In the genomic region with DNA sequence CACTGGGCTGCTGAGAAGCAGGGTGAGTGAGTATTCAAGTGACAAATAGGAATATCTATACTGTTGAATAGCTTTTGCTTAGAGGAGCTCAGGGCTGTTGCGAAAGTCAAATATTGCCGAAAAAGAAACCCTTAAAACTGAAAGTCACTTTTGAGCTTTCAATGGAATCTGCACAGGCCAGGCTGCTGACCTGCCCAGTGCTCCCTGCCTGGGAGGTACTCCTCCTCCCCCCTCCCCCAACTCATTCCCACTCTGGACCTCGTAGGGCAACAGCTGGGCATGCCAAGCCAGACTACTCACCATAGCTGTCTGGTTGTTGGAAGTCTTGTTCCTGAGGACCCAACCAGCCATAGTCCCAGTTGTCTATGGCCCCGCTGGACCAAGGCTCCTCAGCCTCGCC, we compare ENCODE assay signal across 31 mouse cellular contexts. TPM values are rescaled to one million over a fixed set of nuclear protein-coding genes. Genes with fewer than 3 reads are reported as not detected.
DNase-seq lines count a peak whose midpoint lies in the region; ATAC-seq lines count a peak whose summit lies in the region.
"Had no signal": no experiment of that assay in that cellular context is flagged by ENCODE, and none has a peak within 500 bp of the region (broad histone marks: within the 10 kb centered on the region; RNA-seq: fewer than 3 reads in every experiment).

No protein-coding gene starts in this region.

- H3K4me2 ChIP-seq in liver, embryonic 15.5 days, result no peak overlapping the region
- no peak overlapping the region for H3K4me2 ChIP-seq in liver, embryonic 11.5 days
- H3K4me2 ChIP-seq: embryonic facial prominence, embryonic 13.5 days; forebrain, embryonic 12.5 days; heart, embryonic 11.5 days; hindbrain, embryonic 12.5 days; intestine, embryonic 15.5 days; midbrain, embryonic 11.5 days; neural tube, embryonic 13.5 days had no signal

- no peaks in the 10 kb centered on the region for H3K36me3 ChIP-seq in liver, embryonic 15.5 days (replicated peaks)
- no peaks in the 10 kb centered on the region for H3K36me3 ChIP-seq in liver, embryonic 11.5 days (ENCODE audit: control insufficient read depth, insufficient read depth, low read length)
- H3K36me3 ChIP-seq: embryonic facial prominence, embryonic 13.5 days; forebrain, embryonic 12.5 days; intestine, embryonic 15.5 days; neural tube, embryonic 13.5 days had no signal

- no peak overlapping the region for H3K4me3 ChIP-seq in liver, embryonic 15.5 days (replicated peaks)
- H3K4me3 ChIP-seq in liver, embryonic 11.5 days (ENCODE audit: low read depth, low read length), result no peak overlapping the region
- H3K4me3 ChIP-seq: embryonic facial prominence, embryonic 13.5 days; forebrain, embryonic 12.5 days; hindbrain, embryonic 12.5 days; intestine, embryonic 15.5 days; neural tube, embryonic 13.5 days had no signal

- H3K9ac ChIP-seq in liver, embryonic 15.5 days, result no peak overlapping the region
- H3K9ac ChIP-seq in liver, embryonic 11.5 days (ENCODE audit: low read depth, low read length), result no peak overlapping the region
- H3K9ac ChIP-seq: embryonic facial prominence, embryonic 13.5 days; forebrain, embryonic 12.5 days; hindbrain, embryonic 12.5 days; intestine, embryonic 15.5 days; neural tube, embryonic 13.5 days had no signal

- no peak for DNase-seq in liver, embryonic 11.5 days (ENCODE audit: low spot score)
- DNase-seq in lung, postnatal 14 days, result peak; percentile 40
- DNase-seq in heart, adult 9 months (ENCODE audit: low spot score in 2 of 2), result no peak
- no peak for DNase-seq in kidney, adult 11 months
- no peak for DNase-seq in Muller cell, postnatal 12 days (ENCODE audit: inconsistent ontology term)
- DNase-seq: adrenal gland, postnatal 14 days; cerebellum, adult 11 months; cerebellum, adult 9-10 months; cerebellum, postnatal 36 days; gastrocnemius, postnatal 10 days; heart, adult 11 months; heart, postnatal 36 days; kidney, adult 9 months; kidney, postnatal 10 days; layer of hippocampus, adult 9-11 months; thymus, postnatal 4 days had no signal

- H3K27me3 ChIP-seq in liver, embryonic 15.5 days, result no peaks in the 10 kb centered on the region
- H3K27me3 ChIP-seq in liver, embryonic 11.5 days (replicated peaks; ENCODE audit: control insufficient read depth, insufficient read depth, low read length), result no peaks in the 10 kb centered on the region
- H3K27me3 ChIP-seq: embryonic facial prominence, embryonic 13.5 days; hindbrain, embryonic 12.5 days; intestine, embryonic 15.5 days; neural tube, embryonic 13.5 days had no signal

- ATAC-seq in liver, embryonic 15.5 days (ENCODE audit: insufficient read depth), result peak; percentile 17; the same call in 1 of the 2 replicates
- no peak for ATAC-seq in liver, embryonic 11.5 days (replicated peaks; ENCODE audit: low FRiP score)
- ATAC-seq in granulocyte monocyte progenitor cell, adult 5-6 weeks (replicated peaks; ENCODE audit: poor library complexity, severe bottlenecking), result peak; percentile 50; the same call in 1 of the 2 replicates
- ATAC-seq in megakaryocyte-erythroid progenitor cell, adult 5-6 weeks (replicated peaks; ENCODE audit: low FRiP score, low TSS enrichment, poor library complexity, severe bottlenecking), result 0 out of 2 replicates have a peak, but pooled peaks have one; percentile 15
- ATAC-seq: hindbrain, postnatal 0 days; intestine, embryonic 15.5 days; midbrain, embryonic 16.5 days had no signal

- no peaks in the 10 kb centered on the region for H3K9me3 ChIP-seq in liver, embryonic 15.5 days (replicated peaks)
- no peaks in the 10 kb centered on the region for H3K9me3 ChIP-seq in liver, embryonic 11.5 days (ENCODE audit: control insufficient read depth, low read length)
- H3K9me3 ChIP-seq: embryonic facial prominence, embryonic 13.5 days; forebrain, embryonic 12.5 days; intestine, embryonic 15.5 days; neural tube, embryonic 13.5 days had no signal

- WGBS in liver, embryonic 15.5 days (ENCODE audit: insufficient replicate concordance), result 53% methylated on average over 5 of the region's 5 CpGs
- WGBS in liver, embryonic 11.5 days, result 81% methylated on average over 5 of the region's 5 CpGs

- H3K4me1 ChIP-seq in liver, embryonic 15.5 days (replicated peaks), result 0 out of 2 replicates have a peak, but pooled peaks cover 6% of the 10 kb centered on the region
- 0 out of 2 replicates have a peak, but pooled peaks cover 3% of the 10 kb centered on the region for H3K4me1 ChIP-seq in liver, embryonic 11.5 days (replicated peaks; ENCODE audit: control insufficient read depth, insufficient read depth, low read length)
- H3K4me1 ChIP-seq: embryonic facial prominence, embryonic 13.5 days; forebrain, embryonic 12.5 days; hindbrain, embryonic 12.5 days; neural tube, embryonic 13.5 days had no signal

- H3K27ac ChIP-seq in liver, embryonic 15.5 days (replicated peaks), result 0 out of 2 replicates have a peak overlapping the region, but pooled peaks have one; percentile 14
- no peak overlapping the region for H3K27ac ChIP-seq in liver, embryonic 11.5 days (ENCODE audit: low read depth, low read length)
- H3K27ac ChIP-seq: embryonic facial prominence, embryonic 13.5 days; forebrain, embryonic 12.5 days; hindbrain, embryonic 12.5 days; hindbrain, postnatal 0 days; intestine, embryonic 15.5 days; macrophage; neural tube, embryonic 13.5 days had no signal

RNA-seq across cellular contexts. Expression of gene Ism2, which starts 14.8 kb away (rescaled TPM):
- polyA plus RNA-seq in liver, embryonic 15.5 days (2015; fragmentation: Nextera tagmentation; extraction: Ambion mirVana), result 0.15 and 0.23 TPM in 2 replicates
- polyA plus RNA-seq in liver, embryonic 11.5 days (2014; fragmentation: Nextera tagmentation; extraction: Ambion mirVana), result 0.23 and 0.38 TPM in 2 replicates
- not detected in 2 replicates for total RNA-seq in granulocyte monocyte progenitor cell, adult 5-6 weeks (2014; fragmentation: Nextera tagmentation)
- not detected in 2 replicates for total RNA-seq in granulocyte monocyte progenitor cell, adult 5-6 weeks (2017)
- not detected in 2 replicates for total RNA-seq in megakaryocyte-erythroid progenitor cell, adult 5-6 weeks (2014; fragmentation: Nextera tagmentation)
- total RNA-seq in megakaryocyte-erythroid progenitor cell, adult 5-6 weeks (2017), result not detected in 2 replicates
- total RNA-seq: adrenal gland, postnatal 14 days; gastrocnemius, postnatal 10 days; heart, postnatal 36 days had no signal
- polyA plus RNA-seq: G1E, macrophage had no signal

RNA-seq across cellular contexts. Expression of gene Ahsa1, which starts 18.4 kb away (rescaled TPM):
- polyA plus RNA-seq in liver, embryonic 15.5 days (2015; fragmentation: Nextera tagmentation; extraction: Ambion mirVana), result 129 and 132 TPM in 2 replicates
- 296 and 310 TPM in 2 replicates for polyA plus RNA-seq in liver, embryonic 11.5 days (2014; fragmentation: Nextera tagmentation; extraction: Ambion mirVana)
- 174 and 185 TPM in 2 replicates for total RNA-seq in granulocyte monocyte progenitor cell, adult 5-6 weeks (2014; fragmentation: Nextera tagmentation)
- total RNA-seq in granulocyte monocyte progenitor cell, adult 5-6 weeks (2017), result 310 and 324 TPM in 2 replicates
- 127 and 212 TPM in 2 replicates for total RNA-seq in megakaryocyte-erythroid progenitor cell, adult 5-6 weeks (2014; fragmentation: Nextera tagmentation)
- 295 and 365 TPM in 2 replicates for total RNA-seq in megakaryocyte-erythroid progenitor cell, adult 5-6 weeks (2017)

RNA-seq across cellular contexts. Expression of gene Vipas39, which starts 18.7 kb away (rescaled TPM):
- 8.2 and 9.5 TPM in 2 replicates for polyA plus RNA-seq in liver, embryonic 15.5 days (2015; fragmentation: Nextera tagmentation; extraction: Ambion mirVana)
- polyA plus RNA-seq in liver, embryonic 11.5 days (2014; fragmentation: Nextera tagmentation; extraction: Ambion mirVana), result 23.8 and 26.5 TPM in 2 replicates
- total RNA-seq in granulocyte monocyte progenitor cell, adult 5-6 weeks (2014; fragmentation: Nextera tagmentation), result 25.9 and 56.4 TPM in 2 replicates
- 27.2 and 31.0 TPM in 2 replicates for total RNA-seq in granulocyte monocyte progenitor cell, adult 5-6 weeks (2017)
- 20.5 and 25.5 TPM in 2 replicates for total RNA-seq in megakaryocyte-erythroid progenitor cell, adult 5-6 weeks (2014; fragmentation: Nextera tagmentation)
- total RNA-seq in megakaryocyte-erythroid progenitor cell, adult 5-6 weeks (2017), result 15.8 and 26.0 TPM in 2 replicates

RNA-seq across cellular contexts. Expression of gene Noxred1, which starts 46.2 kb away (rescaled TPM):
- 0.20 and 0.38 TPM in 2 replicates for polyA plus RNA-seq in liver, embryonic 15.5 days (2015; fragmentation: Nextera tagmentation; extraction: Ambion mirVana)
- 0.48 and 0.96 TPM in 2 replicates for polyA plus RNA-seq in liver, embryonic 11.5 days (2014; fragmentation: Nextera tagmentation; extraction: Ambion mirVana)
- total RNA-seq in granulocyte monocyte progenitor cell, adult 5-6 weeks (2014; fragmentation: Nextera tagmentation), result 1.8 TPM in 1 of 2 replicates, not detected in the other
- total RNA-seq in granulocyte monocyte progenitor cell, adult 5-6 weeks (2017), result not detected in 2 replicates
- not detected in 2 replicates for total RNA-seq in megakaryocyte-erythroid progenitor cell, adult 5-6 weeks (2014; fragmentation: Nextera tagmentation)
- total RNA-seq in megakaryocyte-erythroid progenitor cell, adult 5-6 weeks (2017), result not detected in 2 replicates
- total RNA-seq: liver, adult 2 months had no signal
- polyA plus RNA-seq: G1E had no signal
